Mouse (Mus musculus) heart, embryonic 13.5 days (tissue): ENCODE results near the gene Agpat4. TPM values are rescaled to one million over a fixed set of nuclear protein-coding genes. Genes with fewer than 3 reads are reported as not detected.

ENCODE experiments used
- ATAC-seq: fragments of 200-750 bp; cut with Nextera tagmentation; 2 replicates; pipeline ENCODE4 v1.8.0; 2017; ENCODE audit warnings: moderate TSS enrichment; ENCODE audit not compliant: insufficient number of reproducible peaks, low FRiP score, low TSS enrichment; ENCODE audit errors: extremely low read depth
- H3K27ac ChIP-seq: fragments of 300-500 bp; sonication (generic); replicated peaks from 2 replicates; pipeline ENCODE4 v1.5.1; 2015; ENCODE audit warnings: moderate library complexity, mild to moderate bottlenecking, inconsistent platforms
- H3K27me3 ChIP-seq: fragments of 300-500 bp; sonication (generic); replicated peaks from 2 replicates; pipeline ENCODE4 v1.6.1; 2015; ENCODE audit warnings: mild to moderate bottlenecking, inconsistent platforms
- H3K36me3 ChIP-seq: fragments of 300-500 bp; sonication (generic); 2 replicates; pipeline ENCODE4 v1.6.1; 2015; ENCODE audit warnings: mild to moderate bottlenecking, inconsistent platforms
- H3K4me1 ChIP-seq: fragments of 300-500 bp; sonication (generic); 2 replicates; pipeline ENCODE4 v1.6.1; 2015; ENCODE audit warnings: inconsistent platforms
- H3K4me2 ChIP-seq: fragments of 300-500 bp; sonication (generic); 2 replicates; pipeline ENCODE4 v1.6.1; 2015; ENCODE audit warnings: inconsistent platforms, mild to moderate bottlenecking, moderate library complexity
- H3K4me3 ChIP-seq: fragments of 300-500 bp; sonication (generic); 2 replicates; pipeline ENCODE4 v1.5.1; 2015; ENCODE audit warnings: moderate library complexity, mild to moderate bottlenecking, inconsistent platforms
- H3K9ac ChIP-seq: fragments of 300-500 bp; sonication (generic); 2 replicates; pipeline ENCODE4 v1.6.1; 2015; ENCODE audit warnings: inconsistent platforms, mild to moderate bottlenecking, moderate library complexity
- H3K9me3 ChIP-seq: fragments of 300-500 bp; sonication (generic); 2 replicates; pipeline ENCODE4 v1.6.1; 2016; ENCODE audit warnings: inconsistent platforms
- WGBS: fragments of 180-500 bp; shearing (Covaris S2); methylation state at CpG from one replicate; pipeline ENCODE4 v1.1.7; 2015; ENCODE audit warnings: mixed read lengths; 5-methylcytosine and 5-hydroxymethylcytosine counted together
- polyA plus RNA-seq: library from polyadenylated mRNA; unstranded; fragments of >200 nt; fragmentation: Nextera tagmentation; extraction: Ambion mirVana; gene quantifications from 2 replicates; pipeline ENCODE4 v1.2.1, GENCODE M21; 2015

Gene Agpat4
- 16.8 and 16.9 TPM in 2 replicates for polyA plus RNA-seq

GRCm38 (mm10) chr17:12118561-12118925 lies at the start of gene Agpat4:
Agpat4 (plus strand) TSS chr17:12118704.
- H3K9me3 ChIP-seq, result no peaks in the 10 kb centered on the region
- no peaks in the 10 kb centered on the region for H3K27me3 ChIP-seq
- H3K36me3 ChIP-seq, result no peaks in the 10 kb centered on the region
- H3K9ac ChIP-seq, result peak within 1 kb of the TSS; percentile 88
- H3K27ac ChIP-seq, result peak within 1 kb of the TSS; percentile 93
- H3K4me1 ChIP-seq, result peaks cover 24% of the 10 kb centered on the region
- H3K4me3 ChIP-seq, result peak within 1 kb of the TSS; percentile 74
- H3K4me2 ChIP-seq, result peak within 1 kb of the TSS; percentile 96
- under 1% methylated on average over 13 of the region's 13 CpGs for WGBS
- ATAC-seq, result peak; percentile 40; the same call in 1 of the 2 replicates

- H3K27ac ChIP-seq, result no peak overlapping the region
- no peaks in the 10 kb centered on the region for H3K36me3 ChIP-seq
- no peaks in the 10 kb centered on the region for H3K4me1 ChIP-seq
- peaks cover under 1% of the 10 kb centered on the region for H3K9me3 ChIP-seq
- H3K27me3 ChIP-seq, result no peaks in the 10 kb centered on the region
- H3K4me2 ChIP-seq, result no peak overlapping the region
- ATAC-seq, result no peak
- H3K4me3 ChIP-seq, result no peak overlapping the region
- no peak overlapping the region for H3K9ac ChIP-seq
- 43% methylated on average over 2 of the region's 2 CpGs for WGBS
These were observed 41.7 kb upstream of the Agpat4 start for GRCm38 (mm10) chr17:12076816-12077215.

GRCm38 (mm10) chr17:12080656-12081495 lies 37.6 kb upstream of the Agpat4 start:
- no peak overlapping the region for H3K9ac ChIP-seq
- H3K27me3 ChIP-seq, result no peaks in the 10 kb centered on the region
- no peak for ATAC-seq
- H3K4me2 ChIP-seq, result 0 out of 2 replicates have a peak overlapping the region, but pooled peaks have one; percentile 5
- H3K9me3 ChIP-seq, result no peaks in the 10 kb centered on the region
- no peaks in the 10 kb centered on the region for H3K36me3 ChIP-seq
- H3K4me1 ChIP-seq, result no peaks in the 10 kb centered on the region
- no peak overlapping the region for H3K4me3 ChIP-seq
- 39% methylated on average over 20 of the region's 20 CpGs for WGBS
- H3K27ac ChIP-seq, result no peak overlapping the region

- Histone ChIP-seq H3K4me2 (no peak overlapping the region), H3K4me1 (no peaks in the 10 kb centered on the region), H3K27me3 (no peaks in the 10 kb centered on the region), H3K9me3 (no peaks in the 10 kb centered on the region), H3K36me3 (no peaks in the 10 kb centered on the region), H3K27ac (no peak overlapping the region), H3K9ac (no peak overlapping the region), H3K4me3 (no peak overlapping the region)
- no peak for ATAC-seq
- 64% methylated on average over 5 of the region's 5 CpGs for WGBS
These were observed 36.3 kb upstream of the Agpat4 start for GRCm38 (mm10) chr17:12082201-12082600.

GRCm38 (mm10) chr17:12090261-12090927 lies 28.1 kb upstream of the Agpat4 start:
- Histone ChIP-seq H3K27me3 (peaks cover 6% of the 10 kb centered on the region), H3K9me3 (no peaks in the 10 kb centered on the region), H3K27ac (no peak overlapping the region), H3K4me3 (no peak overlapping the region), H3K9ac (no peak overlapping the region), H3K36me3 (no peaks in the 10 kb centered on the region), H3K4me1 (no peaks in the 10 kb centered on the region), H3K4me2 (no peak overlapping the region)
- WGBS, result 56% methylated on average over 5 of the region's 5 CpGs
- ATAC-seq, result no peak

- no peak overlapping the region for H3K4me2 ChIP-seq
- H3K36me3 ChIP-seq, result no peaks in the 10 kb centered on the region
- H3K9ac ChIP-seq, result no peak overlapping the region
- no peaks in the 10 kb centered on the region for H3K9me3 ChIP-seq
- no peaks in the 10 kb centered on the region for H3K4me1 ChIP-seq
- H3K27me3 ChIP-seq, result peaks cover 6% of the 10 kb centered on the region
- WGBS, result 71% methylated on average over 6 of the region's 6 CpGs
- H3K27ac ChIP-seq, result no peak overlapping the region
- no peak for ATAC-seq
- no peak overlapping the region for H3K4me3 ChIP-seq
These were observed 25.5 kb upstream of the Agpat4 start for GRCm38 (mm10) chr17:12092901-12093564.

GRCm38 (mm10) chr17:12094016-12094415 lies 24.5 kb upstream of the Agpat4 start:
- Histone ChIP-seq H3K9ac (no peak overlapping the region), H3K27me3 (peaks cover 6% of the 10 kb centered on the region), H3K4me3 (no peak overlapping the region), H3K36me3 (no peaks in the 10 kb centered on the region), H3K9me3 (no peaks in the 10 kb centered on the region), H3K4me2 (no peak overlapping the region), H3K4me1 (no peaks in the 10 kb centered on the region), H3K27ac (no peak overlapping the region)
- WGBS, result 90% methylated on average over 1 of the region's 1 CpGs
- no peak for ATAC-seq

GRCm38 (mm10) chr17:12094827-12095590 lies 23.5 kb upstream of the Agpat4 start:
- Histone ChIP-seq H3K4me1 (no peaks in the 10 kb centered on the region), H3K9ac (no peak overlapping the region), H3K27me3 (peaks cover 6% of the 10 kb centered on the region), H3K4me3 (no peak overlapping the region), H3K36me3 (no peaks in the 10 kb centered on the region), H3K27ac (no peak overlapping the region), H3K4me2 (no peak overlapping the region), H3K9me3 (peaks cover 5% of the 10 kb centered on the region; the same call in 1 of the 2 replicates)
- 85% methylated on average over 9 of the region's 9 CpGs for WGBS
- ATAC-seq, result no peak

- no peak overlapping the region for H3K4me2 ChIP-seq
- no peak for ATAC-seq
These were observed 19.1 kb upstream of the Agpat4 start for GRCm38 (mm10) chr17:12099415-12099814.

GRCm38 (mm10) chr17:12102326-12102725 lies 16.2 kb upstream of the Agpat4 start:
- H3K9ac ChIP-seq, result no peak overlapping the region
- no peak for ATAC-seq
- 88% methylated on average over 10 of the region's 10 CpGs for WGBS
- H3K4me2 ChIP-seq, result no peak overlapping the region
- H3K27ac ChIP-seq, result no peak overlapping the region
- 0 out of 2 replicates have a peak, but pooled peaks cover 3% of the 10 kb centered on the region for H3K27me3 ChIP-seq
- no peaks in the 10 kb centered on the region for H3K4me1 ChIP-seq
- H3K36me3 ChIP-seq, result no peaks in the 10 kb centered on the region
- H3K9me3 ChIP-seq, result peaks cover 14% of the 10 kb centered on the region; the same call in 1 of the 2 replicates
- no peak overlapping the region for H3K4me3 ChIP-seq

More at GRCm38 (mm10) chr17:12099415-12099814, 19.1 kb upstream of the Agpat4 start:
- Histone ChIP-seq H3K4me3 (no peak overlapping the region), H3K36me3 (no peaks in the 10 kb centered on the region), H3K4me1 (no peaks in the 10 kb centered on the region), H3K9me3 (peaks cover 14% of the 10 kb centered on the region; the same call in 1 of the 2 replicates), H3K27ac (no peak overlapping the region), H3K27me3 (no peaks in the 10 kb centered on the region), H3K9ac (no peak overlapping the region)
